Mouse (Mus musculus): ENCODE measurements around the gene Fnbp1. TPM values are rescaled to one million over a fixed set of nuclear protein-coding genes. Genes with fewer than 3 reads are reported as not detected.
"Not testable (repeated sequence)": the region's sequence is repeated elsewhere in the genome, so short reads cannot be mapped to it uniquely, and the experiment has no call there.

The Fnbp1 gene
- polyA plus RNA-seq (2012), result 0.10 and 0.15 TPM in 2 replicates

- peak within 1 kb of the TSS; percentile 72 for H3K4me3 ChIP-seq (replicated peaks)
- TF ChIP-seq GATA1 (IDR thresholded peaks at IDR 0.05; ENCODE audit: low read length) (no peak), TAL1 (IDR thresholded peaks at IDR 0.05; ENCODE audit: low read length) (no peak)
- H3K9me3 ChIP-seq (ENCODE audit: control insufficient read depth, low read length), result no peaks in the 10 kb centered on the region
- no peaks in the 10 kb centered on the region for H3K36me3 ChIP-seq (ENCODE audit: control insufficient read depth)
- peaks cover 28% of the 10 kb centered on the region for H3K4me1 ChIP-seq (ENCODE audit: control insufficient read depth)
- H3K27me3 ChIP-seq (ENCODE audit: control insufficient read depth), result peaks cover 39% of the 10 kb centered on the region
Observed at GRCm38 (mm10) chr2:31141867-31142454, at the start of gene Fnbp1. Fnbp1 (minus strand) TSS chr2:31142008.

- TF ChIP-seq GATA1 (IDR thresholded peaks at IDR 0.05; ENCODE audit: low read length) (no peak), TAL1 (IDR thresholded peaks at IDR 0.05; ENCODE audit: low read length) (no peak)
- peaks cover 84% of the 10 kb centered on the region for H3K36me3 ChIP-seq (ENCODE audit: control insufficient read depth)
- H3K9me3 ChIP-seq (ENCODE audit: control insufficient read depth, low read length), result no peaks in the 10 kb centered on the region
- no peak overlapping the region for H3K4me3 ChIP-seq (replicated peaks)
- H3K27me3 ChIP-seq (ENCODE audit: control insufficient read depth), result no peaks in the 10 kb centered on the region
- H3K4me1 ChIP-seq (ENCODE audit: control insufficient read depth), result no peaks in the 10 kb centered on the region
Observed at GRCm38 (mm10) chr2:31189654-31190053, 47.8 kb upstream of the Fnbp1 start.

GRCm38 (mm10) chr2:31188691-31189090 is 46.9 kb upstream of the Fnbp1 start:
- TF ChIP-seq GATA1 (IDR thresholded peaks at IDR 0.05; ENCODE audit: low read length), result no peak
- TF ChIP-seq TAL1 (IDR thresholded peaks at IDR 0.05; ENCODE audit: low read length), result no peak
- Histone ChIP-seq H3K36me3 (ENCODE audit: control insufficient read depth) (peaks cover 86% of the 10 kb centered on the region), H3K4me1 (ENCODE audit: control insufficient read depth) (no peaks in the 10 kb centered on the region), H3K4me3 (replicated peaks) (no peak overlapping the region), H3K9me3 (ENCODE audit: control insufficient read depth, low read length) (no peaks in the 10 kb centered on the region), H3K27me3 (ENCODE audit: control insufficient read depth) (no peaks in the 10 kb centered on the region)

- TF ChIP-seq TAL1 (IDR thresholded peaks at IDR 0.05; ENCODE audit: low read length) (no peak), GATA1 (IDR thresholded peaks at IDR 0.05; ENCODE audit: low read length) (no peak)
- Histone ChIP-seq H3K9me3 (ENCODE audit: control insufficient read depth, low read length) (no peaks in the 10 kb centered on the region), H3K27me3 (ENCODE audit: control insufficient read depth) (no peaks in the 10 kb centered on the region), H3K4me1 (ENCODE audit: control insufficient read depth) (no peaks in the 10 kb centered on the region), H3K36me3 (ENCODE audit: control insufficient read depth) (peaks cover 92% of the 10 kb centered on the region), H3K4me3 (replicated peaks) (no peak overlapping the region)
Observed at GRCm38 (mm10) chr2:31183830-31184229, 42.0 kb upstream of the Fnbp1 start.

DNA sequence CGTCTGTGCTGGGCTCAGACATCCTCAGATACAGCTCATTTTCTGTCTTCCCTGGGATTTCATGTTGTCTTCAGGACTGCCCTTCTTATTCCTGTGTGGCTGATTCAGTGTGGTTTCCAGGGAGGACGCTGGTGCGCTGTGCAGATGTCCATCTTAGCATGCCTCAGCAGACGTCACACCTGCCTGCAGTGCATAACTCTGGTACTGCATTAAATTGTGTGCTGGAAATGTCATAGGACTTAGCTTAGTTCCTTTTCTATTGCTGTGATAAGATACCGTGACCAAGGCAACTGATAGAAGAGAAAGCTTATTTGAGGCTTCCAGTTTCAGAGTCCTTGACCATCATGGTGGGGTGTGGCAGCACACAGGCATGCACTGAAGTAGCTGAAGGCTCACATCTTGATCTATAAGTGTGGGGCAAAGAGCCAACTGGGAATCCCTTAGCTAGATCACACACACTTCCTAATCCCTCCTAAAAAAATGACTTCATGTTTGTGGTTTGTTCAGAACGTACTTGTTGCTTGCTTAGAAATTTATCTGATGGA is 41.0 kb upstream of the Fnbp1 start:
- Histone ChIP-seq H3K4me3 (replicated peaks) (no peak overlapping the region), H3K27me3 (ENCODE audit: control insufficient read depth) (no peaks in the 10 kb centered on the region), H3K4me1 (ENCODE audit: control insufficient read depth) (no peaks in the 10 kb centered on the region), H3K9me3 (ENCODE audit: control insufficient read depth, low read length) (no peaks in the 10 kb centered on the region), H3K36me3 (ENCODE audit: control insufficient read depth) (peaks cover 92% of the 10 kb centered on the region)
- TF ChIP-seq TAL1 (IDR thresholded peaks at IDR 0.05; ENCODE audit: low read length) (no peak), GATA1 (IDR thresholded peaks at IDR 0.05; ENCODE audit: low read length) (no peak)

DNA sequence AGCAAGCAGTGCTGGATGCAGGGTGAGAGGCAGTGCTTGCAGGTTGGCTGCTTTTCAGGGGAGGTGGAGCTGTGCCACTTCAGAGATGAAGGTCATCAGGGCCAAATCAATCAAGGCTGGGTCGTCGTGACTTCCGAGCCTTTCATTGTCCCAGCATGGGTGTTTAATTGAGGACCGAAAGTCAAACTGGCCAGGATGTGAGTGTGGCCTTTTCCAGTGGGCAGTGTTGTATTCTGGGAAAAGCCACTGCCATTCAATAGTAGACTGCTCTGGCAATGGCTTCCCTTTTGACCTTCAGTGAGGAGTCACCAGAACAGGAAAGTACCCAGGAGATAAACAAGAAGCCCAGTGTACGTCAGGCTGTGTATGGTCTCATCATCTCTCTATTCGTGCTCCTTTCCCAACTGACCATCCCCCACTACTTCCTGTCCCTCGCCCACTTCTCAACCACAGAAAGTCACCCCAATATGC is 38.3 kb upstream of the Fnbp1 start:
- Histone ChIP-seq H3K36me3 (ENCODE audit: control insufficient read depth) (peaks cover 91% of the 10 kb centered on the region), H3K4me1 (ENCODE audit: control insufficient read depth) (no peaks in the 10 kb centered on the region), H3K27me3 (ENCODE audit: control insufficient read depth) (no peaks in the 10 kb centered on the region), H3K4me3 (replicated peaks) (no peak overlapping the region), H3K9me3 (ENCODE audit: control insufficient read depth, low read length) (no peaks in the 10 kb centered on the region)
- TF ChIP-seq TAL1 (IDR thresholded peaks at IDR 0.05; ENCODE audit: low read length) (no peak), GATA1 (IDR thresholded peaks at IDR 0.05; ENCODE audit: low read length) (no peak)

DNA sequence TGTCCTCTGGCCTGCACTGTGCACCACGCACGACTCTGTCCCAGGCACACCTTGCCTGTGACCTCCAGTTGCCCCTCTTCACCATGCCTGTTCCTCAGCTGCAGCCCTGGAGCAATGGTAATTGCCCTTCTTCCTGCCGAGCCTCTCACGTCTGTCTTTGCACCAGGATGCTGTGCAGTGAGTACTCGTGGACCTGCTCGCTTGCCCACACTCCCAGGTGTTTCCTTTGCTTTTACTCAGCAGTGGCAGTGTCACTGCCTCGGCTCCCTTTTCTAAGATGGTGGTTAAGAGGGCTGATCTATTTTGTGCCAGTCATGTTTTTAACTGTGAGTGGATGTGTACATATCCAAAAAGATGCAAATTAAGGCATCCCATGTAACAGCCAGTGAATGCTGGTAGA is 37.7 kb upstream of the Fnbp1 start:
- no peak for TF ChIP-seq TAL1 (IDR thresholded peaks at IDR 0.05; ENCODE audit: low read length)
- TF ChIP-seq GATA1 (IDR thresholded peaks at IDR 0.05; ENCODE audit: low read length), result no peak
- no peaks in the 10 kb centered on the region for H3K27me3 ChIP-seq (ENCODE audit: control insufficient read depth)
- H3K4me1 ChIP-seq (ENCODE audit: control insufficient read depth), result no peaks in the 10 kb centered on the region
- H3K36me3 ChIP-seq (ENCODE audit: control insufficient read depth), result peaks cover 89% of the 10 kb centered on the region
- H3K4me3 ChIP-seq (replicated peaks), result no peak overlapping the region
- no peaks in the 10 kb centered on the region for H3K9me3 ChIP-seq (ENCODE audit: control insufficient read depth, low read length)

GRCm38 (mm10) chr2:31178593-31178992 is 36.8 kb upstream of the Fnbp1 start:
- H3K4me3 ChIP-seq (replicated peaks); H3K9me3 ChIP-seq (ENCODE audit: control insufficient read depth, low read length); H3K4me1 ChIP-seq (ENCODE audit: control insufficient read depth); H3K27me3 ChIP-seq (ENCODE audit: control insufficient read depth): not testable (repeated sequence)
- H3K36me3 ChIP-seq (ENCODE audit: control insufficient read depth), result peaks cover 89% of the 10 kb centered on the region

DNA sequence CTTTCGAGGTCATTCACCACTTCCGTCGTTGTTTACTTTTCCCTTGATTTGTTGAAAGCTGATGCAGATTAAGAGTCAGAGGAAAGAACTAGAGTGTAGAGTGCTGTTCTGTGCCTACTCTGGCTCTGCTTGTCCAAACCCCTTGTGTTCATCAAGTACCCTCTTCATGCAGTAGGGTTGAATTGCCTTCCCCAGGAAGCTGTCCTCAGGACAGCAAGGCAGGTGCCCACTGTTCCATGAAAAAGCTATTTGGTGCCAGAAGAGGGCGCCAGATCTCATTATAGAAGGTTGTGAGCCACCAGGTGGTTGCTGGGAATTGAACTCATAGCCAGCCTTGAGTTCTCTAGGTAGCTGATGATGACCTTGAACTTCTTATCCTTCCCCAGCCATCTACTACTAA is 31.5 kb upstream of the Fnbp1 start:
- Histone ChIP-seq H3K9me3 (ENCODE audit: control insufficient read depth, low read length) (no peaks in the 10 kb centered on the region), H3K36me3 (ENCODE audit: control insufficient read depth) (peaks cover 93% of the 10 kb centered on the region), H3K4me1 (ENCODE audit: control insufficient read depth) (no peaks in the 10 kb centered on the region), H3K27me3 (ENCODE audit: control insufficient read depth) (no peaks in the 10 kb centered on the region), H3K4me3 (replicated peaks) (no peak overlapping the region)
- no peak for TF ChIP-seq TAL1 (IDR thresholded peaks at IDR 0.05; ENCODE audit: low read length)
- TF ChIP-seq GATA1 (IDR thresholded peaks at IDR 0.05; ENCODE audit: low read length), result no peak

DNA sequence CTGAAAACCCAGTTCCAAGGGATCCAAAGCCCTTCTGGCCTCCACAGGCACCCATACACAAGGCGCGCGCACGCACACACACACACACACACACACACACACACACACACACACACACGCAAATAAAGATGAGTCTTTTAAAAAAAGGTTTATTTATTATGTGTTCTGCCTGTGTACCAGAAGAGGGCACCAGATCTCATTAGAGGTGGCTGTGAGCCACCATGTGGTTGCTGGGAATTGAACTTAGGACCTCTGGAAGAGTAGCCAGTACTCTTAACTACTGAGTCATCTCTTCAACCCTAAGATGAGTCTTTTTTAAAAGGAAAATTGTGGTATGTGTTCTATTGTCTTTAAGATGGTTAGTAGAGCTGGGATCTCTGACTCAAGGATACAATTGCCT is 30.7 kb upstream of the Fnbp1 start:
- no peaks in the 10 kb centered on the region for H3K4me1 ChIP-seq (ENCODE audit: control insufficient read depth)
- peaks cover 93% of the 10 kb centered on the region for H3K36me3 ChIP-seq (ENCODE audit: control insufficient read depth)

More for the DNA sequence above, 30.7 kb upstream of the Fnbp1 start:
- no peak for TF ChIP-seq TAL1 (IDR thresholded peaks at IDR 0.05; ENCODE audit: low read length)
- no peak for TF ChIP-seq GATA1 (IDR thresholded peaks at IDR 0.05; ENCODE audit: low read length)
- Histone ChIP-seq H3K4me3 (replicated peaks) (no peak overlapping the region), H3K27me3 (ENCODE audit: control insufficient read depth) (no peaks in the 10 kb centered on the region), H3K9me3 (ENCODE audit: control insufficient read depth, low read length) (no peaks in the 10 kb centered on the region)

All from erythroblast, embryonic 14.5 days (primary cell).